Mouse (Mus musculus): Measurements from ENCODE around the gene Prmt1.

The Prmt1 gene

DNA sequence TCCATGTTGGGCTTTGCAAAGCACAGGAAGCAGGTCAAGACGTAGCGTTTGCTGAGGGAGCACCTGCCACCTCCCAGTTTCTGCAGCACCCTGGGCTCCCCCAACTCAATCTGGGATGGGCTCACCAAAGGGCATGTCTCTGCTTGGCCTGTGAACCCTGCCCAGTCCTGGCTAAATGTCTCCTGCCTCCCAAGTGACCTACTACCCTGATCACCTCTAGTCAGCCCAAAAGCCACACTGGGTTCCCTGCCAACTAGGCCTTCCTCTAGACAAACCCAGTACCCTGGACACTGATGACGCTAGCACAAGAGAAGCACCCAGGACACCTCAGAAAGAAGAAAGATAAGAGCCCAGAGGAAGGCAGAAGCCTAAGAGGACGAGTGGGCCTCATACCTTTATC, 26.5 kb upstream of the Prmt1 start:
- no peak for DNase-seq (ENCODE audit: low spot score)

DNA sequence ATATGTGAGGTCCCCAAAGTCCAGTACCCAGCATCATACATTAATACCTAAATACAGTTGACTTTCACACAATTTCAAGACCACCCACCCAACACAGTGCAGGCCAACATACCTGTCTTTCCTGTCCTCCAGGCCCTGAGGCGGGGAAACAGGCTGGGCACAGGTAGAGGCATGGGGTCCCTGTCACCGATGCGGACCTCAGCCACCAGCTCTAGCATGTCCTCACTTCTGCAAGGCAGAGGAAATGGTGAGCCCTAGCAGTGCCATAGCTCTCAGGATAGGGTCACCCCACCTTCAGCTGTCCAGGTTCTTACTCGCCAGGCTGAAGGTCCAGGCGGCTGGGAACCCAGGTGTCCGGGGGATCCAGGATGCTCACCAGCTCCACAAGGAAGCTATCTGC, 25.6 kb upstream of the Prmt1 start:
- DNase-seq (ENCODE audit: low spot score), result no peak

DNA sequence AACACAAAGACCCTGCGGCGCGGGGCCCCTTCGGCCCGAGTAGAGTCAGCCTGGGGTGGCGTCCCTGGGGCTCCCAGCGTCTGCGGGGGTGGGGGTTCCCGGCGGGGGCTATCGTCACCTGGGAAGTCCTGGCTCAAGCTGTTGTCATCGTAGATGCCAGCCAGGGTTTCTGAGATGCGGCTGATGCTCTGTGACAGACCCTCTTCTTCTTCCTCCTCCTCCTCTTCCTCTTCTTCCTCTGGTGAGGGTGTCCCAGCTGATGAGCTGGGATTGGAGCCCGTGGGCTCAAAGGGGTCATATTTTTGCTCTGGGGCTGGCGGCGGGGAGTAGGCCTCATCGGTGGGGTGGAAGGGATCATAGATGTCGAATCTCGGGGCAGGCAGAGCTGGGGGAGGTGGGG, 22.0 kb upstream of the Prmt1 start:
- no peak for DNase-seq (ENCODE audit: low spot score)

DNA sequence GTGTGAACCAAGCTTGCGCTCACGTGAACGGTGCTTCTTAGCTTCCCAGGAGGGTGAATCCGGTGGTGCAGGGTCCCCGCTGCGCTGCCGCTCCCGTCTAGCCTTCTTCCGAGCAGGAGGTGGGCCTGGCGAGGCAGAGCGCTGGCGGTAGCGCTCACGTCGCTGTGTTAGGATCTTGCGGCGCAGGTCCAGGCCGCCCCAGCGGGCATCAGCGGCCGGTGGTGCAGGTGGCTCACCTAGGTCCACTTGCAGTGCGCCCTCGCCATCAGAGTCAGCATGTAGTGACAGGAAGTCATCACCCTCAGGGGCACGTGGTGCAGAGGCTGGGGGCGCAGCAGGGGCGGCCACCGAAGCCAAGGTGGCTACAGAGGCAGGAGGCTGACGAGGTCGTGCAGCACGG, 21.5 kb upstream of the Prmt1 start:
- no peak for DNase-seq (ENCODE audit: low spot score)

DNA sequence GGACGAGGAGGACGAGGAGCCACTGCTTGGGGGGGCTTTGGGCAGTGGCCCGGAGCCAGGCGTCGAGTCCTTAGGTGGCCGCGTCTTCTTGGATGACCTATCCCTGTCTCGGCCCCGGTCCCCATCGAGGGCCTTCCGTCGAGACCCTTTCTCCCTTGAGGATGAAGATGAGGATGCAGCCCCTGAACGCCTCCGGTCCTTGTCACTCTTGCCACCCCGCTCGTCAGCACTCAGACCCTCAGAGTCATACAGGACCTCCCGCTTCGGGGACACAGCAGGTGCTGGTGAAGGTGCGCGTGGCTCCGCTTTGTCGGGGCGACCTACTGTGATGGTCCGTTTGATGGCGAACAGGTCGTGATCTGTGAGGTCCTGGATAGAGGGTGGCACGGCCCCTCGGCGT, 20.8 kb upstream of the Prmt1 start:
- no peak for DNase-seq (ENCODE audit: low spot score)

DNA sequence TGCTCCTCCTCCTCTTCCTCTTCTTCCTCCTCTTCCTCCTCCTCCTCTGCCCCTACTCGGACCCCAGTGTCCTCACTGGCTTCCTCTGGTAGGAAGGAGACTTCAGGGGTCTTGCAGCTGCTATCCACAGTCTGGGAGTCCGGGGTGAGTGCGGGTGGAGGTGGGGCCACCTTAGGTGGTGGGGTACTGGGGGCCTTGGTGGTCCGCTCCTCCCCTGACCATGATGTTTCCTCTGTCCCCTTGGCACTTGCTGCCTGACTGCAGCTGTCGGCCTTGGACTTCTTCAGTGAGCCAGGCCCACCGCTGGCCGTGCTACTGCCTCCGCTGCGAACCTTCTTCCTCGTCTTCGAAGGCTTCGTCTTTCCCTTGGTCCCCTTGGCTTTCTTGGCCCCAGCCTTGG, 20.1 kb upstream of the Prmt1 start:
- DNase-seq (ENCODE audit: low spot score), result no peak

DNA sequence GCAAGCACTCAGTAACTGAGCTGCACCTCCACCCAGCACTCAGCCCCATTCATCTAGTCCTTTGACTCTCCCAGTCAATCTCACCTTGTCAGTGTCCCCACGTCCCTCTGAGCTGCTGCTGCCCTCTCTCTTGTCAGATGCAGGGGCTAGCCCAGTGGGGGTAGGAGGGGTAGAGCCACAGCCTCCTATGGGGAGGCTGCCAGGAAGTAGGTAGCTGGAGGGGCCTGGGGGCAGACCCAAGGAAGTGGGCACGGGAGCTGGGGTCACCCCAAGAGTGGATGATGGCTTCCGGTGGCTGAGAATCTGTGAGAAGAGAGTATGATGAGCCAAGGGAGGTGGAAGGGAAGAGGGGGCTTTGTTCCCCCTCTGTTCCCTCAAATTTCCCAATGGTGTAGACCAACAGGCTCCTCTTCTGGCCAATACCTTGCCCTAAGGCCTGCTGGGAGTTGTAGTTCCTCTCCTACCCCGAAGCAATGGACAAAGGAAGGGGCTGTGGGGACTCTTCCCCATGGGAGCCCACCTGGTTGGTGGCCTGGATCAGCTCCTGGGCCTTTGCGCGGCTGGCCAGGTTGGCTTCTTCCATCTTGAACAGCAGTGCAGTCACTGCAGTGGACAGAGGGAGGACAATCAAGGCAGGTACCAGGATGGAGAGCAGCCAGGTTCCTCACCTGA, 19.1 kb upstream of the Prmt1 start:
- no peak for DNase-seq (ENCODE audit: low spot score)

DNA sequence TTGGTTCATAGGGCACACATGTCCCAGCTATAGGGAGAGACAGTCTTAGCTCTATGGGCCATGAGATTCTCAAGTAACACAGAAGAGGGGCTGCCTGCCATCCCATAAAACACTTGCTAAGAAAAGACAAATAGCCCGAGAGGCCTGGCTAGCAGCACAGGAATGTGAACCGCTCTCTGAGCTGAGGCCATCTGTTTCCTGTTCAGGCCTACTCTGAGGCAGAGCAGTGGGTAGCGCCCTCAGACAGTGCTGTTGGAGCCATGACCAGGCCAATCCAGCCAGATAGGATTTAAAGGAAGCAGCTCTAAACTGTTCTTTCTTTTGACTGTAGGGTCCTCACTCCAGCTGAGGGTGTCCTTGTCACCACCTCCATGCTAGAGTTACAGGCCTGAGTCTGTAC, 18.2 kb upstream of the Prmt1 start:
- DNase-seq (ENCODE audit: low spot score), result no peak

DNA sequence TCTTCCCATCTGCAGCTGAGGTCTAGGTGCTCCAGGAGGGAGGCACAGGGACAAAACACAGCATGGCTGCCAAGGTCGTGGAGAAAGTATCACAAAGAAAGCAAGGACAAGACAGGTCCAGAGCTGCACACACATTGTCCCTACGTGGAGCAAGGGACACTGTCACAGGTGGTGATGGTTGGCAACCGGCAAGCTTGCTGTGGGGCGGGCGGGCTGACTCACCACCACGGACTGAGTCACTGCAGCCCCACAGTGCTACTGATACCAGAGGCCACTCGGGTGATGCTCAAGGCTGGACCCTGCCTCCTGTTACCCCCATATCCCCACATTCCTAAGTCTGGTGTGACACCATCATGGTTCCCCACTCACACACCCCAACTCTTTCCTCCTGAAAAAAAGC, 16.1 kb upstream of the Prmt1 start:
- DNase-seq (ENCODE audit: low spot score), result no peak

DNA sequence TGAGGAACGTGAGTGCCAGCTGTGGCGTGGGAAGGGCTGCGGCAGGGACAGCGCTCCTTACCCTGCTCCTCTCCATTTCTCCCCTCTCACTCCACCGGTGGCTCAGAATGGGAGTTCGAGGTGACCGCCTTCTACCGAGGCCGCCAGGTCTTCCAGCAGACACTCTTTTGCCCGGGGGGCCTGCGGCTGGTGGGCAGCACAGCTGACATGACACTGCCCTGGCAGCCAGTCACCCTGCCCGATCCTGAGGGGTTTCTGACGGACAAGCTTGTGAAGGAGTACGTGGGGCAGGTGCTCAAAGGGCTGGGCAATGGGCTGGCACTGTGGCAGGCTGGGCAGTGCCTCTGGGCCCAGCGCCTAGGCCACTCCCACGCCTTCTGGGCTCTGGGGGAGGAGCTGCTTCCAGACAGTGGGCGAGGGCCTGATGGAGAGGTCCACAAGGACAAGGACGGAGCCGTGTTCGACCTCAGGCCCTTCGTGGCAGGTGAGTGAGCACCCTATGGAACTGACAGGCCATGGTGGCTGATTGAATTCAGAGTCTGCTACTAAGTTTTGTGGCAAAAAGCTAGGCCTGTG, 14.3 kb upstream of the Prmt1 start:
- DNase-seq (ENCODE audit: low spot score), result no peak

DNA sequence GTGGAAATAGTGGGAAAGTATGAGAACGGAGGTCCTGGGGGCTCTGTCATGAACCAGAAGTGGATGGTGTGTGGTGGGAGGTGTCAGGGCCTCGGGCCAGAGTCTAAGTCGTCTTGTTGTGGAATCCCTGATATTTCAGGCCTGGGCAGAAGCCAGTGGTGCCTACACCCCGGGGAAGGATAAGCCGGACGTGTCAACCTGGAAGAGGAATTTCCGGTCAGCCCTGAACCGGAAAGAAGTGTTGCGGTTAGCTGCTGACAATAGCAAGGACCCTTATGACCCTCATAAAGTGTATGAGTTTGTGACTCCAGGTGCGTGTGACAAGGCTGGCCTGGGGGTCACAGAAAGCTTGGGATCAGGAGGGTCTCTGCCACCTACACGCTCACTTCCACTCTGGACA, 13.4 kb upstream of the Prmt1 start:
- no peak for DNase-seq (ENCODE audit: low spot score)

DNA sequence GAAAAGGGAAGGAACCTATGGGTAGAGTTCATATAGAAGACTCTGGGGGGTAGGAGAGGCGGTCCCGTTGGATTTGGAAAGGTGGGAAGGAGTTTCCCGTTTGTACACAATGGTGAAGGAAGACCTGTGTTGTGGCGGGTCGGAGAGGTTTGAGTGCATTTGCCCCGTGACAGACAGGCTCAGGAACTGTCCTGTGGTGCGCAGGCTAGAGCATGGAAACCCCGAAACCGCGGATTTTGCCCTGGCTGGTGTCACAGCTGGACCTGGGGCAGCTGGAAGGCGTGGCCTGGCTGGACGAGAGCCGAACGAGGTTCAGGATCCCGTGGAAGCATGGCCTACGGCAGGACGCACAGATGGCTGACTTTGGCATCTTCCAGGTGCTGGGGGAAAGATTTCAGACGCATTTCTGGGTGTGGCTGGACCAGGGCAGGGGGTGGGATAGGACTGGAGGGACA, 12.2 kb upstream of the Prmt1 start, which contains the start of gene Bcl2l12:
Gene Bcl2l12 (minus strand): TSS at position 212 of the 455 bp plus-strand sequence.
- DNase-seq (ENCODE audit: low spot score), result peak; percentile 59

DNA sequence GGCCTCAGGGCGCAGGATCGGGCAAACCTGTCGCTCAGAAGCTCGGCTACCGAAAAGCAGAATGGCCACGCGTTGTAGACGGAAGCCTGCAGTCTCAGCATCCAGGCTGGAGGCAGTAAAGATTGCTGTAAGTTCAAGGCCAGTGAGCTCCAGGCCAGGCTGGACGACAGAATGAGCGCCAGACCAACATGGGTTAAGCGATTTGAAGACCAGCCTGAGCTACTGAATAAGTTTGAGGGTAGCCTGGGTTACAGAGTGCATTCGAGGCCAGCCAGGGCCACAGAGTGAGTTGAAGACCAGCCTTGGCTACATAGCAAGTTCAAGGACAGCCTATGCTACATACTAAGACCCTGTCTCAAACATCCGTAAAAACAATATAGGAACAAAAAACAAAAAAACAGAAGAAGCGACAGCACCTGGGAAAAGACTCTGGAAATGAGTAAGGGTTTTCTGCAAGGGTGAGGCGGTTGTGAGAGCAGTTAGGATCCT, 11.6 kb upstream of the Prmt1 start:
- DNase-seq (ENCODE audit: low spot score), result peak; percentile 60

DNA sequence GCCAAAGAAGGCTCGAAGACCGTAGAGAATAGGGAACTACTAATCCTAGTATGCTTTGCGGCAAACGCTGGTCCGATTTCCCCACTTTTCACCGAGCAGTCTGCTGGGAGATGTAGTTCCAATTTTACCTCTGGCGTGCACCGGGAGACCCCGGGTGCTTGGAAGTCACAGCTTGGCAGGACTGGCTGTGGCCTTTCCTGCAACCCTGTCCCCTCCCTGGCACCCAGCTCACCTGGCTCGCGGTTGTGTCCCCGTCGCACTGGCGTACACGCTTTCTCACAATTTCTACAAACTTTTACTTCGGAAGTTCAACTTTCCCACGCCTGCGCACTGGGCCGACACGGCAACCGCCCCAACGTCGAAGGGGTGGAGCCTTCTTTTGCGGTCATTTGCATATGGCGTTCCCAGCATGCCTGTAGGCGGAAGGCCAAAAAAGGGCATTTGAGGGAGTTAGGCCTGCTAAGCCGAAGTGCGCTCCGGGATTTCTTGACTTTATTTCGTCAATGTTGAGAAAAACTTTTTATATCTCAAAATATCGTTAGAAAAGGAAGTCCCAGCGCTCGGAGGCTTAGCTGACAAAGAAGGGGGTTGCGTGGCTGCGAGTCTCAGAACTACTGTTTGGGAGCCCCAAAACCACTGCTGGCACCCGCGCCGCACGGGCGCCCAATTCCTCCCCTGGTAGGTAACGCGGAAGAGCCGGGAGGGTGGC, 11.0 kb upstream of the Prmt1 start, which contains the start of gene Irf3:
Gene Irf3 (plus strand): TSS at position 418 of the 709 bp plus-strand sequence.
- DNase-seq (ENCODE audit: low spot score), result peak; percentile 98

DNA sequence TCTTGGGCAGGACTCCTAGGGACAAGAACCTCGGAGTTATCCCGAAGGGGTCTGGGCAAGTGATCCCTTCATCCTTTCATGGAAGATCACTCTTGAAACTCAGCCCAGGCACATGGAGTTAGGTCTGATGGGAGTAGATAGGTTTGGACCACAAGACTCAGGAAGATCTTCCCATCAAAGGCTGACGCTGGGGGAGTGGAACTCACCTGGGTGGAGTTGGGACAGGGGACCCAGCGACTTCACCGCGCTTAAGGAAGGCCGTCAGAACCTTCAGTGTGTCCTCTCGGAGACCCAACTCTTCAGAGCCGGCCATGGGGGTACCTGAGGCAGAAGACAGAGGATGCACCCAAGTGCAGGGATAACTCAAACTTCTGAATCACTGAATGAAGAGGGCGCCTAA, 10.3 kb upstream of the Prmt1 start:
- peak; percentile 14 for DNase-seq (ENCODE audit: low spot score)

DNA sequence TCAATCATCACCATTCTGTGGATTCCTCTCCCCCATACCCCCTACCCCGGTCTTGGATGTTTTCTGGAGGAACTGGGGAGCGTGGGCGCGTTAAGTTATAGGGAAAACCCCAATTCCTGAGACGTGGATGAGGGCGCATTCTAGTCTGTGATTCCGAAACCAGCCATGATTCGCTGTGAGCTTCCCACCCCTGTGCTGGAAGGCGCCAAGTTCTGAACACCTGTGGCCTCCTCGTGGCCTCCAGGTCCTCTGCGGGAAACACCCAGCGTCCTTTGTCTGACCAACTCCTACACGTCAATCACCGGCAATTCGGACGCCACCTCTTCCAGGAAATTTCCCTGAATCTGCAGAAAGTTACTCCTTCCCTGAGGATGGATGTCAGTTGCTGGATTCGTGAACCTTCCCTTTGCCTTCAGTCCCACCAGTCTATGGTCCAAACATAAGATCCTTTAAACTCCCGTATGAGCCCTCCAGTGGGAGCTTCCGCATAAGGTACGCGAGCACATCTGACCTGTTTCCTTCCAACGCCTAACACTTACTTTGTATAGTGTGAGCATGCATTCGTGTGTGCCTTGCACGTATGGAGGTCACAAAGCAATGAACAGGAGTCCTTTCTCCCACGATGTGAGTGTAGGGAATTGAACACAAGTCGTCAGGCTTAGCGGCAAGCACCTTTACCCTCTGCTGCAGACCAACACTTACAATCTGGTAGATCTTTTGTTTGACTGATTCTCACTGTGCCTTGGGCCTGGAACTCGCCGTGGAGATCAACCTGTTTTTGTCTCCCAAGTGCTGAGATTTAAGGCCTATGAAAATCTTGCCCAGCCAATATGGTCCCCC, 731 bp upstream of the Prmt1 start:
- peak; percentile 86 for DNase-seq (ENCODE audit: low spot score)

DNA sequence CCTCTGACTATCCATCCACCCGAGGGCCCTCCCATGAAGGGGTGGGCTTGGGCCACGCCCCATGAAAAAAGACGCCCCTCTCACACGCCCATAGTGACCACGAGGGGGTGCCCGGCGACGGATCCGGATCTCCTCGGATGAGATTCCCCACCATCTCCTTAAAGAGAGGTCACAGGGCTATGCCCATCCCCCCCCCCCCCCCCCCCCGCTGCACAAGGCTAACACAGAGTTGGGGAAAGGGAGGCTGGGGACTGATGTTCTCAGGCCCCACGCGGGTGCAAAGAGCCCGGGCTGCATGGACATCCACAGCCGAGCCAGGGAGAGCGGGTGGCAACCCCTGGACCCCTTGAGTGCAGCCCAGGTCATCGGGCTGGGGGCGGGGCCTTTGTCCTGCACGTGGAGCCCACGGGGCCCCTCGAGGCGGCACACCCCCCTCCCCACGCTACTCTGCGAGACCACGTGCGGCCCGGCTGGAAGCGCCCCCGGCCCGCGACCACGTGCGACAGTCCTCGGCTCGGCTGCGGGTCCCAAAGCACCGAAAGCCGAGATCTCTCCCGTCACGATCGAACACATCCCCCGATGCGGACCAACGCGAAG, 675 bp downstream of the Prmt1 start:
- DNase-seq (ENCODE audit: low spot score), result peak; percentile 90

DNA sequence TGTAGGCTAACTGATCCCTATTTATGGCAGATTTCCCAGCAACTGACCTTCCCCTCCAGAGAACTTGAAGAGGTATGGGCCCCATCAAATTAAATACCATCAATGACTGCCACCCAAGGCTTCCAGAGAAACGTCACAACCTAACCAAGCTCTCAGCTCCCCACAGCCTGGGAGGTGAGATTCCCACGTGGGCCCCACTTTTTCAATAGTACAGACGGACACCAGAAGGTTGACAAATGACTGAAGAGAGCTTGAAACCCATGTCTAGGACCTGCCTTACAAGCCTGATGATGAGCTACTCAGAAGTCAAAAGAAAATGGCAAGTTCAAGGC, 1.6 kb downstream of the Prmt1 start:
- no peak for DNase-seq (ENCODE audit: low spot score)

DNA sequence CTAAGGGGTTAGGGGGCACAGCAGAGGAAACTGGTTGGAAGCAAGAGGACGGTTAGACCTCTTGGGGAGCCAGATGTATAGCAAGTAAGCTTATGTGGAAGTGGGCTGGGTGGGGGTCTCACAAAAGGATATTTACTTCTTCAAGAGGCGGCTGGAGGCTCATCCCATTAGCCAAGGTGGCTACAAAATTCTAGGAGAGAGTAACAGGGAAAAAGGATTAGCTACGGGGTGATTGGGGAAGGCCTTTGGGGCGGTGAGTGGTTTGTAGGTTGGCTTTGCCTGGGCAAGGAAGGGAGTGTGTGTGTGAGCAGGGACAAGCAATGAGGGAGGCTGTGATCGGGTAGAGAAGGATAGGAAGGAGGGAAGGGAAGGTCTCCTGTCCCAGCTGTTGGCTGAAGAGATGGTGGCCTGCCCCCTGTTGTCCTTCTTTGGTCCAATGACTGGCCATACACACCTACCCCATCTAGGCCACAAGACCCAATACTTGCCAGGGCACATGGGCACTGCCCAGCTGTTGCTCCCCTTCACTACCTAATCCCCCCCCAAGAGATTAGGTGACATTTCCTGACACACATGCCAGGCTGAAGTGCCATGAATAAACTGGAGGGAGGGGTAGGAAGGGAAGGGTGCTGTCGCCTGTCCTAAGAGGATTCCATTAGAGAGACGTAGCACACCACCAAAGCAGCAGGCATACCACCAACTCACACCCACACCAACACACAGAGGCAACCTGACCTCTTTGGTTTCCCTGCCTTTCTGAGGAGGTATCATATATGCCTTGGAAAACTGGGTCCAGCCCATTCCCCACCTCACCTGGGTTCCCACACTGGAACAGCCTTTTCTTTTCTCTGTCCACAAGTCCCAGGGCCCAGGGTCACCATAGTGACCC, 2.2 kb downstream of the Prmt1 start:
- no peak for DNase-seq (ENCODE audit: low spot score)

DNA sequence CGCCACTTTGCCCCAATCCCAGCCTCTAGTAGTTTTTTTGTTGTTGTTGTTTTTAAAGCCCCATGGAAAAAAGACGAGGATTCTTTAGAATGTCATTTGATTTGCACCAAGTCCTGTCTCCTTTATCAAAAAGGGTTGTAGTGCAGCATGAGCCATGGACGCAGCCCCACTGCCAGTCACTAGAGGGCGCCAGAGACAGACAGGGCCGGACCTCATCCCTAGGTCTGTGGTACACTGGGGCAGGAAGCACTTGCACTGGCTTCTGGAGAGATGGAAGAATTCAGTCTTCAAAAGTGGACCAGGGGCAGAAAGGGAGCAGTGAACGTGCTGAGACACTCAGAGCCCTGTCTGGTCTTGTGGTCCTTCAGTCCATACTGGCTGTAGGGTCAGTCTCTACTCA, 3.3 kb downstream of the Prmt1 start:
- peak; percentile 89 for DNase-seq (ENCODE audit: low spot score)

DNA sequence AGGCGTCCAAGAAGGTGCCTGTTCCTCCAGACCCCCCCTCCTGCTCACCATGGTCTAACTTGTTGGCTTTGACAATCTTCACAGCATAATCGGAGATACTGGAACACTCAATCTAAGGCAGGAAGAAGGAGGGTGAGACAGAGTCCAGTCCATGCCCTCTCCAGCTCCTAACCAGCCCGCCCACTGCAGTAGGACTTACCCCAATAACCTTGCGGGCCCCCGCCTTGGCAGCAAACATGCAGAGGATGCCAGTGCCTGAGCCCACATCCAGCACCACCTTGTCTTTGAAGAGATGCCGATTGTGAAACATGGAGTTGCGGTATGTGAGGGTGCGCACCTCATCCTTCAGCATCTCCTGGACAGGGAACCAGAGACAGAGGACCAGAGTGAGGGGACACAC, 4.8 kb downstream of the Prmt1 start:
- DNase-seq (ENCODE audit: low spot score), result no peak

Measured in embryo, embryonic 10.5 days (tissue).